In genomic region chr14:59185514-59185913, GRCm38 (mm10) we compare ENCODE assay signal across 30 mouse cellular contexts. TPM values are rescaled to one million over a fixed set of nuclear protein-coding genes. Genes with fewer than 3 reads are reported as not detected.
A peak's percentile ranks its signal among the peaks of the same experiment; 100 is the strongest.
DNase-seq lines count a peak whose midpoint lies in the region; ATAC-seq and TF ChIP-seq lines count a peak whose summit lies in the region.
"Had no signal": no experiment of that assay in that cellular context is flagged by ENCODE, and none has a peak within 500 bp of the region (broad histone marks: within the 10 kb centered on the region; RNA-seq: fewer than 3 reads in every experiment).

No protein-coding gene starts in this region.

- no peaks in the 10 kb centered on the region for H3K36me3 ChIP-seq in liver, adult 2 months (ENCODE audit: control insufficient read depth, insufficient read depth, low read length)
- no peaks in the 10 kb centered on the region for H3K36me3 ChIP-seq in liver, postnatal 0 days (replicated peaks; ENCODE audit: insufficient read depth, low read length)
- no peaks in the 10 kb centered on the region for H3K36me3 ChIP-seq in MEL (ENCODE audit: control insufficient read depth in 1 of 2, insufficient read depth in 2 of 2, low read length in 2 of 2)
- H3K36me3 ChIP-seq: forebrain, embryonic 10.5 days; heart, embryonic 12.5 days; heart, embryonic 15.5 days; hindbrain, embryonic 10.5 days; hindbrain, embryonic 13.5 days had no signal

- TF ChIP-seq CTCF in liver, adult 2 months (IDR thresholded peaks at IDR 0.05; ENCODE audit: low read depth, low read length): no peak
- TF ChIP-seq CTCF in liver, postnatal 0 days (IDR thresholded peaks at IDR 0.05; ENCODE audit: low read depth): no peak
- no peak for TF ChIP-seq CTCF in MEL (IDR thresholded peaks at IDR 0.05 in 2 of 3, conservative IDR thresholded peaks at IDR 0.05 in 1 of 3; ENCODE audit: control insufficient read depth in 1 of 3, insufficient read depth in 1 of 3, low read depth in 2 of 3, low read length in 3 of 3, poor library complexity in 1 of 3, severe bottlenecking in 1 of 3)

- no peaks in the 10 kb centered on the region for H3K9me3 ChIP-seq in liver, postnatal 0 days (ENCODE audit: low read length)
- no peaks in the 10 kb centered on the region for H3K9me3 ChIP-seq in MEL (replicated peaks; ENCODE audit: insufficient read depth, low read length)
- H3K9me3 ChIP-seq: forebrain, embryonic 10.5 days; forebrain, embryonic 13.5 days; heart, embryonic 12.5 days; heart, embryonic 15.5 days; hindbrain, embryonic 10.5 days had no signal

- H3K79me2 ChIP-seq in liver, adult 2 months (ENCODE audit: control insufficient read depth, insufficient read depth, low read length): no peaks in the 10 kb centered on the region; the same call in 1 of the 2 replicates
- no peaks in the 10 kb centered on the region for H3K79me2 ChIP-seq in MEL (ENCODE audit: control insufficient read depth, insufficient read depth, low read length, poor library complexity)

- no peak overlapping the region for H3K4me2 ChIP-seq in liver, postnatal 0 days (ENCODE audit: low read depth, low read length)
- H3K4me2 ChIP-seq: forebrain, embryonic 13.5 days; heart, embryonic 12.5 days; heart, embryonic 15.5 days; hindbrain, embryonic 13.5 days had no signal

- peak; percentile 73 for DNase-seq in liver, adult 2 months (ENCODE audit: extremely low read depth, low read depth, low spot score)
- no peak for DNase-seq in liver, postnatal 0 days
- DNase-seq in MEL (ENCODE audit: low read depth, low spot score): no peak
- DNase-seq in gastrocnemius, postnatal 36 days: no peak
- DNase-seq in thymus, postnatal 14 days: no peak
- DNase-seq: adrenal gland, adult 8-10 months; adrenal gland, postnatal 25 days; cerebellum, adult 11-12 months; cerebellum, adult 8-10 months; cerebellum, postnatal 10 days; cerebellum, postnatal 36 days; gastrocnemius, postnatal 14 days; heart, adult 18-20 months; heart, postnatal 10 days; heart, postnatal 36 days had no signal

- intact Hi-C loops in gastrocnemius, postnatal 36 days (cut with DNase I): no loop called here

- no peaks in the 10 kb centered on the region for H3K27me3 ChIP-seq in liver, adult 2 months (ENCODE audit: control insufficient read depth, insufficient read depth, low read length)
- H3K27me3 ChIP-seq in liver, postnatal 0 days (ENCODE audit: insufficient read depth, low read length): no peaks in the 10 kb centered on the region
- no peaks in the 10 kb centered on the region for H3K27me3 ChIP-seq in MEL (ENCODE audit: control insufficient read depth in 1 of 2, insufficient read depth in 2 of 2, low read length in 2 of 2)
- H3K27me3 ChIP-seq: forebrain, embryonic 13.5 days; heart, embryonic 12.5 days; heart, embryonic 15.5 days; hindbrain, embryonic 13.5 days had no signal

- H3K9ac ChIP-seq in liver, adult 2 months (ENCODE audit: low read depth, low read length): no peak overlapping the region
- no peak overlapping the region for H3K9ac ChIP-seq in liver, postnatal 0 days (replicated peaks)
- no peak overlapping the region for H3K9ac ChIP-seq in MEL (ENCODE audit: control insufficient read depth, low read depth, low read length, poor library complexity, severe bottlenecking)
- H3K9ac ChIP-seq: forebrain, embryonic 13.5 days; heart, embryonic 12.5 days; heart, embryonic 15.5 days; hindbrain, embryonic 13.5 days had no signal

- no peak for ATAC-seq in liver, postnatal 0 days
- peak; percentile 25 for ATAC-seq in inflammation-experienced regulatory T-cells, adult 6 months
- ATAC-seq: activated CD4-positive, CD25-positive, alpha-beta regulatory T cell, adult 4 months; forebrain, embryonic 13.5 days; forebrain, embryonic 16.5 days; hindbrain, embryonic 16.5 days had no signal

- peaks cover 6% of the 10 kb centered on the region; the same call in 1 of the 2 replicates for H3K4me1 ChIP-seq in liver, adult 2 months (ENCODE audit: control insufficient read depth, insufficient read depth, low read length)
- H3K4me1 ChIP-seq in liver, postnatal 0 days (ENCODE audit: insufficient read depth): no peaks in the 10 kb centered on the region
- no peaks in the 10 kb centered on the region for H3K4me1 ChIP-seq in MEL (ENCODE audit: control insufficient read depth in 1 of 2, insufficient read depth in 2 of 2, low read length in 2 of 2)
- H3K4me1 ChIP-seq: forebrain, embryonic 10.5 days; forebrain, embryonic 13.5 days; heart, embryonic 12.5 days; heart, embryonic 15.5 days; hindbrain, embryonic 10.5 days; hindbrain, embryonic 13.5 days had no signal

- no peak for TF ChIP-seq EP300 in liver, postnatal 0 days (IDR thresholded peaks at IDR 0.05; ENCODE audit: low read depth)
- TF ChIP-seq EP300 in MEL (IDR thresholded peaks at IDR 0.05; ENCODE audit: low read depth in 1 of 2, low read length in 2 of 2): no peak

- H3K27ac ChIP-seq in liver, adult 2 months (replicated peaks; ENCODE audit: insufficient read depth, low read depth, low read length): peak overlapping the region; percentile 54; the same call in 1 of the 2 replicates
- no peak overlapping the region for H3K27ac ChIP-seq in liver, postnatal 0 days (ENCODE audit: low read depth)
- no peak overlapping the region for H3K27ac ChIP-seq in MEL (ENCODE audit: control insufficient read depth, low read depth, low read length)
- H3K27ac ChIP-seq: forebrain, embryonic 10.5 days; forebrain, embryonic 13.5 days; heart, embryonic 15.5 days; hindbrain, embryonic 10.5 days; hindbrain, embryonic 13.5 days had no signal

- TF ChIP-seq RAD21 in MEL (IDR thresholded peaks at IDR 0.05; ENCODE audit: low read depth, low read length): no peak

- TF ChIP-seq POLR2A in liver, adult 2 months (IDR thresholded peaks at IDR 0.05; ENCODE audit: extremely low read depth, insufficient read depth, low read length): no peak
- no peak for TF ChIP-seq POLR2A in MEL (IDR thresholded peaks at IDR 0.05; ENCODE audit: control insufficient read depth in 1 of 2, insufficient read depth in 1 of 2, low read depth in 1 of 2, low read length in 2 of 2, poor library complexity in 1 of 2)

- no peak overlapping the region for H3K4me3 ChIP-seq in liver, adult 2 months (ENCODE audit: insufficient read depth, low read depth, low read length)
- no peak overlapping the region for H3K4me3 ChIP-seq in liver, postnatal 0 days (ENCODE audit: low read depth, low read length)
- no peak overlapping the region for H3K4me3 ChIP-seq in MEL (ENCODE audit: control insufficient read depth in 1 of 2, insufficient read depth in 1 of 2, low read depth in 2 of 2, low read length in 2 of 2)
- H3K4me3 ChIP-seq: forebrain, embryonic 10.5 days; forebrain, embryonic 13.5 days; heart, embryonic 12.5 days; heart, embryonic 15.5 days; hindbrain, embryonic 10.5 days; hindbrain, embryonic 13.5 days had no signal

TF ChIP-seq in MEL, 35 proteins besides CTCF, POLR2A, EP300 and RAD21:
- TF ChIP-seq JUND (IDR thresholded peaks at IDR 0.05; ENCODE audit: low read depth, low read length) (no peak), ETS1 (IDR thresholded peaks at IDR 0.05; ENCODE audit: low read depth, low read length) (0 out of 2 replicates have a peak, but pooled peaks have one; percentile 20)
TF ChIP-seq in MEL: peak in this region for 1.

RNA-seq across cellular contexts. Expression of gene Gm5142, which starts 7.0 kb away (rescaled TPM):
- total RNA-seq in liver, adult 2 months (2014; rRNA removed): not detected in 2 replicates
- polyA plus RNA-seq in liver, adult 2 months (2012; rRNA removed): not detected in 2 replicates
- not detected in 2 replicates for polyA plus RNA-seq in liver, postnatal 0 days (2015; fragmentation: Nextera tagmentation; extraction: Ambion mirVana)
- not detected in 2 replicates for total RNA-seq in MEL (2012; rRNA removed)
- not detected for polyA plus RNA-seq in MEL (2012; ENCODE audit: insufficient read depth in 1 of 2, insufficient read length in 2 of 2, low read depth in 1 of 2, low replicate concordance in 2 of 2, missing spikeins in 1 of 2)
- polyA plus RNA-seq in inflammation-experienced regulatory T-cells, adult 6 months (2017; shearing (Covaris generic)): not detected
- not detected for total RNA-seq in gastrocnemius, postnatal 36 days (2021)
- total RNA-seq: adrenal gland, adult 8-10 months; adrenal gland, postnatal 25 days; gastrocnemius, adult 18-20 months; gastrocnemius, postnatal 14 days; heart, adult 18-20 months; heart, postnatal 10 days; heart, postnatal 36 days had no signal
- polyA plus RNA-seq: activated CD4-positive, CD25-positive, alpha-beta regulatory T cell, adult 4 months; brain, embryonic 14.5 days; embryonic facial prominence, embryonic 11.5 days; embryonic facial prominence, embryonic 14.5 days; forebrain, embryonic 10.5 days; forebrain, embryonic 13.5 days; forebrain, embryonic 16.5 days; heart, embryonic 12.5 days; heart, embryonic 15.5 days; hindbrain, embryonic 10.5 days; hindbrain, embryonic 13.5 days; hindbrain, embryonic 16.5 days; intestine, embryonic 14.5 days had no signal

RNA-seq across cellular contexts. Expression of gene Rcbtb1, which starts 15.5 kb away (rescaled TPM):
- 39.0 and 42.0 TPM in 2 replicates for total RNA-seq in liver, adult 2 months (2014; rRNA removed)
- 19.8 and 25.5 TPM in 2 replicates for polyA plus RNA-seq in liver, adult 2 months (2012; rRNA removed)
- 16.1 and 16.5 TPM in 2 replicates for polyA plus RNA-seq in liver, postnatal 0 days (2015; fragmentation: Nextera tagmentation; extraction: Ambion mirVana)
- 4.4 and 4.5 TPM in 2 replicates for total RNA-seq in MEL (2012; rRNA removed)
- 1 to 10 TPM in 1 of 2 experiments, not detected in 1; 6.7 TPM for polyA plus RNA-seq in MEL (2012; ENCODE audit: insufficient read depth in 1 of 2, insufficient read length in 2 of 2, low read depth in 1 of 2, low replicate concordance in 2 of 2, missing spikeins in 1 of 2)
- 10 to 100 TPM; 17.5 to 25.0 (median 24.1) TPM for polyA plus RNA-seq in inflammation-experienced regulatory T-cells, adult 6 months (2017; shearing (Covaris generic))
- total RNA-seq in gastrocnemius, postnatal 36 days (2021): 10 to 100 TPM in 1 of 2 experiments, 1 to 10 TPM in 1; 9.1 to 11.4 TPM

RNA-seq across cellular contexts. Expression of gene 1700129C05Rik, which starts 42.8 kb away (rescaled TPM):
- total RNA-seq in liver, adult 2 months (2014; rRNA removed): not detected in 2 replicates
- polyA plus RNA-seq in liver, adult 2 months (2012; rRNA removed): not detected in 2 replicates
- polyA plus RNA-seq in liver, postnatal 0 days (2015; fragmentation: Nextera tagmentation; extraction: Ambion mirVana): not detected in 2 replicates
- total RNA-seq in MEL (2012; rRNA removed): not detected in 2 replicates
- polyA plus RNA-seq in MEL (2012; ENCODE audit: insufficient read depth in 1 of 2, insufficient read length in 2 of 2, low read depth in 1 of 2, low replicate concordance in 2 of 2, missing spikeins in 1 of 2): not detected
- polyA plus RNA-seq in inflammation-experienced regulatory T-cells, adult 6 months (2017; shearing (Covaris generic)): not detected
- not detected for total RNA-seq in gastrocnemius, postnatal 36 days (2021)
- total RNA-seq: adrenal gland, adult 8-10 months; adrenal gland, postnatal 25 days; gastrocnemius, adult 18-20 months; gastrocnemius, postnatal 14 days; heart, adult 18-20 months; heart, postnatal 10 days; heart, postnatal 36 days had no signal
- polyA plus RNA-seq: activated CD4-positive, CD25-positive, alpha-beta regulatory T cell, adult 4 months; brain, embryonic 14.5 days; embryonic facial prominence, embryonic 11.5 days; embryonic facial prominence, embryonic 14.5 days; forebrain, embryonic 10.5 days; forebrain, embryonic 13.5 days; forebrain, embryonic 16.5 days; heart, embryonic 12.5 days; heart, embryonic 15.5 days; hindbrain, embryonic 10.5 days; hindbrain, embryonic 13.5 days; hindbrain, embryonic 16.5 days; intestine, embryonic 14.5 days had no signal
